Mouse (Mus musculus): ENCODE data around the gene Esx1.

The Esx1 gene

DNA sequence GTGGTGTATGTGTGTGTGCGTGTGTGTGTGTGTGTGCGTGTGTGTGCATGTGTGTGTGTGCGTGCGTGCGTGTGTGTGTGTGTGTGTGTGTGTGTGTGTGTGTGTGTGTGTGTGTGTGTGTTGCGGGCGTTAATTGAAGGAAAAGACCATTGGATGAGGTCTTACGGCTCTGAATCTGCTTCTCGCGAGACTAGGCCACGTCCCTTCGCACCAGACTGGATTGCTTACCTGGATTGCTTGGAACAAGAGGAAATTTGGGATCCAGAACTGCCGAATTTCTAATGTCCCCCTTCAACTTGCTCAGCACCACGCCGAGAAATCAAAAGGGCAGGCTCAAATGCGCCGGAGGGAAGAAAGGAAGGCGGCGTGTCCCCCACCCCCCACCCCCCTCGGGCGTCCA is at the start of gene Esx1:
Gene Esx1 (minus strand): TSS at position 366 of the 400 bp plus-strand sequence.
- DNase-seq (ENCODE audit: extremely low spot score): no peak

DNA sequence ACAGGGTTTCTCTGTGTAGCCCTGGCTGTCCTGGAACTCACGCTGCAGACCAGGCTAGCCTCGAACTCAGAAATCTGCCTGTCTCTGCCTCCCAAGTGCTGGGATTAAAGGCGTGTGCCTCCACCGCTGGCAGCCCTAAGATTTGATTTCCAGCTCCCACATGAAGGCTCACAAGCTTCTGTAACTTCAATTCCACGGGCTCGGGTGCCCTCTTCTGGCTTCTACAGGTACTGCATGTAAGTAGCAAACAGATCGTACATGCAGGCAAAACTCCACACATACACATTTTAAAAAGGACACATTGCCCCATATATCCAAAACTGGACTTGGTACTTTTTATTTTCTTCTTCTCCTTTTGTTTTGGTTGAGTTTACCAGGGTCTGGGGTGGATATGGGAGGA is 48.1 kb upstream of the Esx1 start:
- peak; percentile 8 for DNase-seq (ENCODE audit: extremely low spot score)

DNA sequence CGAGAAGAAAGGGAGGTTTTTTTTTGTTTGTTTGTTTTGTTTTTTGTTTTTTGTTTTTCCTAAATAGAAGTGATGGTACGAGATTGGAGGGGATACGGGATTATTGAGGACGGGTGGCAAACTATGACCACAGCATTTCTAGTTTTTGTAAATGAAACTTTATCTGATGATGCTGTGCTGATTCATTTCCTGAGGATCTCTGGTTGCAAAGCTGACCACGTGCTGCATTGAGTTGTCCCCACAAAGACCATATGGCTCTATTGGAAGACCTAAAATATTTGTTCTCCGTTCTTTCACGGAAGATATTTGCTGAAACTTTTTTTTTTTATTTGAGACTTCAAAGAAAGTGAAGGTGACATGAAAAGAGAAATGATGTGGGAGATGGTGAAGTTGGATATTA is 45.8 kb upstream of the Esx1 start:
- no peak for DNase-seq (ENCODE audit: extremely low spot score)

DNA sequence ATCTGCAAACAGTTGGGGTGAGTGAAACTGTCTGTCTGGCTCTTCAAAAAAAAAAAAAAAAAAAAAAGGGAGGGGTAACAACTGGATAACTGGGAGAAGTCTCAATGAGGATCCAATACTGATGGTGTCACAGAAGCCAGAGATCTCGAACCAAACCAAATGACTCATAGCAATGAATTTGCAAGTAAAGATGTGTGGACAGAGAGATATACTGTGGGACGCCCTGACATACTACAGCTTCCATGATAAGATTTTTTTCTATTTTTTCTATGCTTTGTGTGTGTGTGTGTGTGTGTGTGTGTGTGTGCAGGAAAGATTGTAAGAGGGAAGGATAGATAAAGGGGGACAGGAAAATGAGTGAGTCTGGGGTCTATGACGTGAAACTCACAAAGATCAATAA is 43.7 kb upstream of the Esx1 start:
- no peak for DNase-seq (ENCODE audit: extremely low spot score)

DNA sequence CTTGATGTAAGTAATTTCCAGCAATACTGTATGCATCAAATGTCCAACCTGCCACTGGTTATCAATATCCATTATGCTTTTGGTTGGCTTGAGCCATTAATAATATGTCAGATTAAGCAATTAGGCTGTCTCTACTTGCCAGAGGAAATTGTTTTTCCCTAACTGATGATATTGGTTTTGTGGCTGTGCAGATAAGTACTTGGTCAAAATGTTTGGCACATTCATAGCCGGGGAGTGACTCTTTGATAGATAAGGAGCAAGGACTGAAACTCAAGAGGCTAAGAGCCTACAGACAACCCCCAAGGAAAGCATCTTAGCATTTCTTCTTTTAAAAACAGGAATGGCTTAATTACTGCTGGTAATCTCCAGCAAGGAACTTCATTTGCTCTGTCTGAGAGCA is 40.8 kb upstream of the Esx1 start:
- DNase-seq (ENCODE audit: extremely low spot score): no peak

DNA sequence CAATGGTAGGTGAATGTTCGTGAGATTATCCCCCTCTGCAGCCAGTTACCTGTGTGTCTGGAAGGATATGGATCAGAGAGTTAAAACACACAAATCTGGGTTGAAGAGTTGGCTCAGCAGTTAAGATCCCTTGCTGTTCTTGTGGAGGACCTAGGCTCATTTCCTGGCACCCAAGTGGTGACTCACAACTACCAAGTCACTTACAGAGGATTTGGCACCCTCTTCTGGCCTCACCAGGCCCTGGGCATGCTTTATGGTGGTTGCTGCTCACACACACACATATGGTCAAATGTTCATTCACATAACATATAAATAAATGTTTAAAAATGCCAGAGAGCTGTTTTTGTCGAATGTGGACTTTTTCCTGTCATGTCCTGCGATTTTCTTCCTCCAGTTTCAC is 39.1 kb upstream of the Esx1 start:
- DNase-seq (ENCODE audit: extremely low spot score): no peak

DNA sequence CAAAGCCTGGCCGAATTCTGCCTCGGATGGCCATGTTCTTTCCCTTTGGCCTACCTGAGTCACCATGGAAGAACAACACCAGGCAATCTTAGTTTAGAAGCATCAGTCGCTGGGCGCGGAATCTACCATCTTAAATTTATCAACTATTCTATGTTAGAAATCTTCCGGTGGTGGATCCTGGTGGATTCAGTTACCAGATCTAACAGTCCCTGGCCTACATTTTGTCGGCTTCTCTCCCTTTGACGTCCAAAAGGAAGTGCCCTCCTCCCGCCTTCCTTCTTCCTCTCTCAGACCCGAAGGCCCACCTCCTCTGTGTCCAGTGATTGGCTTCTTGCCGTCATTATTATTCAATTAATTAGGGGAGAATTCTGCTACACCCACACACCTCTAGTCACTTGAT is 27.2 kb upstream of the Esx1 start:
- no peak for DNase-seq (ENCODE audit: extremely low spot score)

DNA sequence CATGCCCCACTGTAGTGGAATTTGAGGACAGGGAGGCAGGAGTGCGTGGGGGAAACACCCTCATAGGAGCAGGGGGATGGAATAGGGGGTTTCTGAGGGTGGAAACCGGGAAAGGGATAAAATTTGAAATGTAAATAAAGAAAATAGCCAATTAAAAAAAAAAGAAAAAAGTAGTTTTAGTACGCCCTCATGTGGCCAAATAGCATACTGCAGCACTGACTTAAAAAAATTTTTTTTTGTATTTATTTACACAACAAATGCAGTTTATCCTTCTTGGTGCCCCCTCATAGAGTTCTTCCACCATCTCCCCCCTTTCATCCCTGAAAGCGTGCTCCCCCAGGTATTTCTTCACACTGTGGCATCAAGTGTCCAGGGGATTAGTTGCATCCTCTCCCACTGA is 22.8 kb upstream of the Esx1 start:
- DNase-seq (ENCODE audit: extremely low spot score): no peak

DNA sequence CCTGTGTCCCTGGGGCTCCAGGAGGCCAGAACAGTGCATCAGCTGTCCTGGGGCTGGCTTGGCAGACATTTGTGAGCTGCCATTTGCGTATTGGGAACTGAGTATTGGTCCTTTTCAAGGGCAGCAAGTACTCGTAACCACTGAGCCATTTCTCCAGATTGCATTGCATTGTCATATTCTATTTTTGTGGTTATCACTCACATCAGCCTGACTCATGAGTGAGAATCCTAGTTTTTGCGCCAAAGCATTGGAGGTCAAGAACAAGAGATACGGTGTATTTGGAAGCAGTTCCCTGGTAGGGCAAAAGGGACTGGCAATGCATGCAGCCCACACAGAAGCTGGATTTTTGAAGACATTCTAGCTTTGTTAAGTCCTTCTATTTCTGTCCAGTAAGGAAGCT is 21.8 kb upstream of the Esx1 start:
- no peak for DNase-seq (ENCODE audit: extremely low spot score)

DNA sequence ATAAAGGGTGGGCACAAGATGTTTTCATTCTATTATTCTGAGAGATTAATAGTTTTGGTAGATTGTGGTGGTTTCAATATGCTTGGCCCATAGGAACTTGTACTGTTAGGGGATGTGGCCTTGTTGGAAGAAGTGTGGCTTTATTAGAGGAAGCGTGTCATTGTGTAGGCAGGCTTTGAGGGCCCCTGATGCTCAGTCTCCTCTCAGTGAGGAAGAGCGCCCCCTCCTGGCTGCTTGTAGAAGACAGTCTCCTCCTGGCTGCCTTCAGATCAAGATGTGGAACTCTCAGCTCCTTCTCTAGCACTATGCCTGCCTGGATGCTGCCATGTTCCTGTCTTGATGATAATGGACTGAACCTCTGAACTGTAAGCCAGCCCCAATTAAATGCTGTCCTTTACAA is 20.7 kb upstream of the Esx1 start:
- no peak for DNase-seq (ENCODE audit: extremely low spot score)

DNA sequence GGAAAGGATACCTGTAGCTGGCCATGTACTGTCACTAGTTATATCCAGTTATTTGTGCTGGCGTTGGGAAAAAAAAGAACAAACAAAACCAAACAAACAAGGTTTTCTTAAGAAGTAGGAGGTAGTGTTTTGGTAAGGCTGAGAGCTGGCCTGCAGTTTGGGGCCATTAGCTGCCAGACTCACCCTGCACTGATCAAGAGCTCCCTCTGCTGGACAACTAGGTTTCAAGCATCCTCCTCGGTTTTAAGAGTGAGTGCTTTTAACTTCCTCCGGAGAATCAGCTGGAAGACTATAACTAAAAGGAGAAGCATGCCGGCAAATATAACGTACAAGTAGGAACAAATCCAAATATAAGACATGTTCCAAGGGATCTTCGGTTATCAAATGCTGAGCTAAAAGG is 19.8 kb upstream of the Esx1 start:
- peak; percentile 62 for DNase-seq (ENCODE audit: extremely low spot score)

DNA sequence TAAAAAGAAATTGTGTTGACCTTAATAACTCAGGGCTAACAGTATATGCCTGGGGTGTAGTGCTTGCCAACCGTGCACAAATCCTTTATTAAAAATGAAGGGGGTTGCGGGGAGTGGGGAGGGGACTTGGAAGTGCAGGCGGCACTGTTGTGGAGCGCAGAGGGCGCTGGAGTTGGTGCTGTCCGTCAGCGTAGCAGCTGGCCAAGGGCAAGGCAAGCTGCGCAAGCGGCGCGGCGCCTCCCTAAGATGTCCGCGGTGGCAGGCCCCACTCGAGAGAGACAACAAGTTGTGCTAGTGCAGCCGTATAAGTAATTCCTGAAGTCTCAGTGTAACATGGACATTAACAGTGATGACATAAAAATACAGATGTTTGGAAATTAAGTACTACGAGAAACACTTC is 5.7 kb upstream of the Esx1 start:
- DNase-seq (ENCODE audit: extremely low spot score): no peak

DNA sequence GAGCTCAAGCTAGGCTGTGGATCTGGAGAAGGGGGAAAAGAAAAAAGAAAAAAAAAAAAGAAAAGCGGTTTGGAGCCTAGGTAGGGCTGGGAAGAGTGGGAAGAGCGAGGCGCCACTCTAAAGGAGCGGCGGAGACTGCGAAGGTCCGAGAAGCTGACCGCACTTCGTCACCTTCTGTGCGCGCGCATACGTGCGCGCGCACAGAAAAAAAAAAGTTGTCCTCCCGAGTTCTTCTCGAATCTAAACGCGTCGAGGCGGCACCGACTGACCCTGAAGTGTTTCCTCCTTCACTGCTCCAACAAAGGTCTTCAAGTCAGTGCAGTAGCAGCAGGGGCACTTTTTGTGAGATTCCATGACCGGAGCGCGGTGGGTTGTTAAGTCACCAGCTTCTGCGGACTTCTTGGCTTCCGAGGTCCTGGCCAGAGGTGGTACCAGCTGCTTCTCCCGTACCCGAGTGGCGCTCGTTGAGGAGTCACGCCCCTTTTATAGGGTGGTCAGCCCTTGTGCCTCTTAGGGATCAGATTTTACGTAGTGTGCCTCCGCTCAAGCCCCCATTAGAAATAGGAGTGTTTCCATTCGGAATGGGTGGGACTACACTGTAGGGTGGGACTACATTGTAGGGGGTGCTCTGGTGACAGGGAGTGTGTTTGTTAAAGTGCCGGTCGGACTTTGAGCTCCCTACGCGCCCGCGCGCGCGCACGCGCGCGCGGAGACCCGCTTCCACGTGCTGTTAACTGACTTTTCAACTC is 2.0 kb downstream of the Esx1 start:
- no peak for DNase-seq (ENCODE audit: extremely low spot score)

DNA sequence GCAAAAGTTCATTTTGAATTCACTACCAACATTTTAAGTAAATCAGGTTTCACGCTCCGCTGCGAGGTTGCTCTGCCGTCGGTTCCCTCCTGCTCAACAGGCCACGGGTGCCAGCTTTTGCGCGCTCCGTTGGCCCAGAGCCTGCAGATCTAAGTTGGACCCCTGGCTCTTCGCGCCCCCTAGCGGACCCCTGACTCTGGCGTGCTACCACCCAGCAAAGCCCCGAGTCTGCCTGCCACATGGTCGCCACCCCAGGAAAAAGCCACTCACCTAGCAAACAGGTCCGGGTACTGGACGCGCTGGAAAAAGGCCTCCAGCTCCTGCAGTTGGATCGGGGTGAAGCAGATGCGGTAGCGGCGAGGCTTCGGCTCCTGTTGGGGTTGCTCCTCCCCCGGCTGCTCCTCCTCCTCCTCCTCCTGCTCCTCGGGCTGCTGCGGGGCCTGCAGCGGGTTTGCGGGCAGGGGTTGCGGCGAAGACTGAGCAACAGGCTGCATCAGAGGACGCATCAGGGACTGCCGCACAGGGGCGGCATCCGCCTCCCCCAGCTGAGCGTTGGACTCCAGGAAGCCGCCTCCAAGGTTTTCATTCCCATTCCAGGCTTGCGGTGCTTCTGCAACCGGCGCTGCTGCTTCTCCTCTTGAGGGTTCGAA is 3.7 kb downstream of the Esx1 start:
- DNase-seq (ENCODE audit: extremely low spot score): peak; percentile 75

DNA sequence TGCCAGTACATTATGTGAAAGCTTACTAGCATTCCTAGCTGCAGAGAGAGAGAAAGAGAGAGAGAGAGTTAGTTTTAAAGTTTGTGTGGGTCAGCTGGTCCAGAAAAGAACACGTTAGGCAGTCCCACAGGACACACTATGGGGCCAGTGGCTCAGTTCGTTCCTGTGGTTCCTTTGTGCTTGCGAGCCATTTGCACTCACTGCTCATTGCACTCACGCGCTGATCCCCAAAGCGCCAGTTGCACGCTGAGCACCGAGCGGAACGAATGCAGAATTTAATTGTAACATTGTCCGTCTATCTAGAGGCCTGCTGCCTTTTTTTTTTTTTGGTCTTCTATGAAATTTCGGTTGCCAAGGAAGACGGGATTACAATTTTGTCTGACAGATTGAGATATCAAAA is 15.4 kb downstream of the Esx1 start:
- DNase-seq (ENCODE audit: extremely low spot score): no peak

DNA sequence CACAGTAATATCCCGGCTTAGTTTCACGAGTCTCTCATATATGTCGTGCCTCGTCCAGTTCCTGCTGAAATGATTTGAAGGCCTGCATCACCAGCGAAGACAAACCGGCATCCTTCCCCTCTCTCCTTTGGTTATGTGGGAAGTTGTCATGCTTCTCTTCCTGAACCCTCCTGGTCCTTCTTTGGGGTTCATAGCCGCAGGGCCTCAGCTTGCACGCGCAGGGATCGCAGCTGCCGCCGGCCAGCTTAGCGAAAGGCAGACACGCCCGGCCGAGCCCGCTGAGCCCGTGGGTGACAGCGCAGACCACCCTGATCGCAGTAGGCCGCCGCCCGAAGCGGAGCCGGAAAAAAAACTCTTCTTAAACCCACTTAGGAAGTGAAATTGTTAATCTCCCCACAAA is 17.4 kb downstream of the Esx1 start:
- no peak for DNase-seq (ENCODE audit: extremely low spot score)

Measured in embryo, embryonic 9.5 days (tissue).